Mouse (Mus musculus) stomach, postnatal 0 days (tissue): ENCODE results near the gene Trappc3.

Experiments used
- CTCF ChIP-seq: IDR thresholded peaks from 2 replicates; pipeline ENCODE4 v1.5.1; 2016; ENCODE audit warnings: antibody characterized with exemption, low read depth, mild to moderate bottlenecking, moderate library complexity
- EP300 ChIP-seq: optimal IDR thresholded peaks from 2 replicates; pipeline ENCODE3; 2016; ENCODE audit warnings: antibody characterized with exemption

- TF ChIP-seq CTCF (no peak), EP300 (no peak)
These were observed 4.9 kb upstream of the Trappc3 start for GRCm38 (mm10) chr4:126256967-126257881.
